Mouse (Mus musculus): ENCODE results near the gene Fam216a. TPM values are rescaled to one million over a fixed set of nuclear protein-coding genes. Genes with fewer than 3 reads are reported as not detected.

The Fam216a gene
- total and polyA plus RNA-seq, 3 experiments, result 68.9 to 100 TPM; not detected in 1

DNA sequence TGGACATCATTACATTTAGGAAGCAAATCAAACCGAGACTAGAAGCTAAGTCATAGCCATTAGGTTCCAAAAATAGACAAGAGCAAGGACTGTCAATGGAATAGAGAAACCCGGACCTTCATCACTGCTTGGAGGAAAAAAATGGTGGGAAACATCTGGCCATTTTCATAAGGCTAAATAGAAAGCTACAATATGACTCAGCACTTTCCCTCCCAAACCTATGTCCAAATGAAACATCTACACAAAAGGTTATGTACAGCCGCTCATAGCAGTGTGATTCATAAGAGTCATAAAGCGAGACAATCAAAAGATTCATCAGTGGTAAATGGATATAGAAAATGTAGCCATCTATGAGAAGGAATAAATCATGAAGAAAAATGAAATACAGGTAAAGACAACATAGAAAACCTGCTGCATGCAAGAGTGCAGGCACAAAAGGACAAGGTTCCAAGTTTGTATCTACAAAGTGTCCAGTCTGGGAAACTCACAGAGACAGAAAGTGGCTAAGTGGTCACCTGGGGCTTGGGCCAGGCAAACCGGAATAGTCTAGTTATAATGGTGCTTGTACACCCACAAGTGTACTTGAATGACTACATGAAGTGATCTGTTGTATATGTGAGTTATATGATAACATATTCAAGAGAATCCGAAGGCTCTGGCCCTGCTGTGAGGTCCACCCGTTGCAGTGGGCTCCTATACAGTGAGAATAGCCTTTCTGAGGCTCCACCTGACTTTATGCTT lies 35.4 kb downstream of the Fam216a start:
- no peaks in the 10 kb centered on the region for H3K4me1 ChIP-seq (ENCODE audit: control insufficient read depth in 1 of 2, insufficient read depth in 2 of 2, low read length in 2 of 2)
- no peaks in the 10 kb centered on the region for H3K27me3 ChIP-seq (ENCODE audit: control insufficient read depth in 1 of 2, insufficient read depth in 2 of 2, low read length in 2 of 2)
- DNase-seq (ENCODE audit: low read depth, low spot score), result no peak
- TF ChIP-seq CTCF (IDR thresholded peaks at IDR 0.05 in 2 of 3, conservative IDR thresholded peaks at IDR 0.05 in 1 of 3; ENCODE audit: control insufficient read depth in 1 of 3, insufficient read depth in 1 of 3, low read depth in 2 of 3, low read length in 3 of 3, poor library complexity in 1 of 3, severe bottlenecking in 1 of 3) (no peak), CHD2 (IDR thresholded peaks at IDR 0.05; ENCODE audit: low read length) (no peak), TCF12 (IDR thresholded peaks at IDR 0.05; ENCODE audit: low read depth, low read length) (no peak), GATA1 (IDR thresholded peaks at IDR 0.05; ENCODE audit: low read depth, low read length) (no peak), JUND (IDR thresholded peaks at IDR 0.05; ENCODE audit: low read depth, low read length) (no peak), MYC (IDR thresholded peaks at IDR 0.05; ENCODE audit: low read depth, low read length) (no peak), CHD1 (IDR thresholded peaks at IDR 0.05; ENCODE audit: low read depth, low read length) (no peak), SIN3A (IDR thresholded peaks at IDR 0.05; ENCODE audit: low read length) (no peak), ELF1 (IDR thresholded peaks at IDR 0.05; ENCODE audit: low read depth, low read length) (no peak), BHLHE40 (IDR thresholded peaks at IDR 0.05; ENCODE audit: borderline replicate concordance, low read depth, low read length) (no peak), ZMIZ1 (IDR thresholded peaks at IDR 0.05; ENCODE audit: low read depth, low read length) (no peak), ZC3H11A (IDR thresholded peaks at IDR 0.05; ENCODE audit: low read depth, low read length) (no peak), MXI1 (IDR thresholded peaks at IDR 0.05; ENCODE audit: low read depth, low read length) (no peak), TAL1 (IDR thresholded peaks at IDR 0.05; ENCODE audit: low read length) (no peak), MYB (IDR thresholded peaks at IDR 0.05; ENCODE audit: low read depth, low read length) (no peak)
- no peak overlapping the region for H3K9ac ChIP-seq (ENCODE audit: control insufficient read depth, low read depth, low read length, poor library complexity, severe bottlenecking)
- H3K36me3 ChIP-seq (ENCODE audit: control insufficient read depth in 1 of 2, insufficient read depth in 2 of 2, low read length in 2 of 2), result no peaks in the 10 kb centered on the region
- H3K79me2 ChIP-seq (ENCODE audit: control insufficient read depth, insufficient read depth, low read length, poor library complexity), result no peaks in the 10 kb centered on the region
- H3K4me3 ChIP-seq (ENCODE audit: control insufficient read depth in 1 of 2, insufficient read depth in 1 of 2, low read depth in 2 of 2, low read length in 2 of 2), result no peak overlapping the region
- no peaks in the 10 kb centered on the region for H3K9me3 ChIP-seq (replicated peaks; ENCODE audit: insufficient read depth, low read length)
- no peak overlapping the region for H3K27ac ChIP-seq (ENCODE audit: control insufficient read depth, low read depth, low read length)

DNA sequence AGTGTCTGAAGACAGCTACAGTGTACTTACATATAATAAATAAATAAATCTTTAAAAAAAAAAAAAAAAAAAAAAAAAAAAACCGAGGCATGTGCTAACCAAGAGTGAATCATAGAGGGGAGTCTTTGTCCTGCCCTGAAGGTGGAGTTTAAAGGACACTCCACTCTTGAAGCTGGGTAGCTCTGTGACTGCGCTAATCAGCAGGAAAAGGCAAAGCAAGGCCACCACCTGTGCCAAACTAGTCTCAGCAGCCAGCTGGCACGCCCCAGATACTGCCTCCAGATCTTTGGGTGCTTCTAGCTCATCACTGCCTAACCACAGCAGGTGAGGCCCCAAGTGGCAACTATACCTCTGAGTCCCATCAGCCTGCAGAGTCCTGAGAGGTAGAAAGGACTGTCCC lies 37.5 kb downstream of the Fam216a start:
- no peak overlapping the region for H3K27ac ChIP-seq (ENCODE audit: control insufficient read depth, low read depth, low read length)
- DNase-seq (ENCODE audit: low read depth, low spot score), result peak; percentile 15

More for the DNA sequence above, 37.5 kb downstream of the Fam216a start:
- Histone ChIP-seq H3K79me2 (ENCODE audit: control insufficient read depth, insufficient read depth, low read length, poor library complexity) (no peaks in the 10 kb centered on the region), H3K4me3 (ENCODE audit: control insufficient read depth in 1 of 2, insufficient read depth in 1 of 2, low read depth in 2 of 2, low read length in 2 of 2) (no peak overlapping the region), H3K4me1 (ENCODE audit: control insufficient read depth in 1 of 2, insufficient read depth in 2 of 2, low read length in 2 of 2) (no peaks in the 10 kb centered on the region), H3K36me3 (ENCODE audit: control insufficient read depth in 1 of 2, insufficient read depth in 2 of 2, low read length in 2 of 2) (no peaks in the 10 kb centered on the region; a peak in 1 of 4 replicates), H3K9me3 (replicated peaks; ENCODE audit: insufficient read depth, low read length) (no peaks in the 10 kb centered on the region), H3K9ac (ENCODE audit: control insufficient read depth, low read depth, low read length, poor library complexity, severe bottlenecking) (no peak overlapping the region), H3K27me3 (ENCODE audit: control insufficient read depth in 1 of 2, insufficient read depth in 2 of 2, low read length in 2 of 2) (no peaks in the 10 kb centered on the region)
- TF ChIP-seq MAZ (IDR thresholded peaks at IDR 0.05; ENCODE audit: low read depth, low read length) (no peak), ZC3H11A (IDR thresholded peaks at IDR 0.05; ENCODE audit: low read depth, low read length) (no peak), ZNF384 (IDR thresholded peaks at IDR 0.05; ENCODE audit: low read depth, low read length) (peak; percentile 41; the same call in 1 of the 2 replicates)
